ENCODE assay signal across 25 mouse cellular contexts in genomic region chr14:23435861-23436260, GRCm38 (mm10).
DNase-seq lines count a peak whose midpoint lies in the region; TF ChIP-seq lines count a peak whose summit lies in the region.
"Had no signal": no experiment of that assay in that cellular context is flagged by ENCODE, and none has a peak within 500 bp of the region (broad histone marks: within the 10 kb centered on the region; RNA-seq: fewer than 3 reads in every experiment).

No protein-coding gene starts in this region.

- intact Hi-C loops in gastrocnemius, adult 2 months (cut with DNase I): no loop called here
- intact Hi-C loops in heart, postnatal 10 days (cut with DNase I): no loop called here
- intact Hi-C loops in heart, postnatal 25 days (cut with DNase I): loop anchor here (10.0 kb wide), 1 partner anchor 89 kb away; no protein-coding TSS in a partner anchor
- intact Hi-C loops in left cerebral cortex, adult 2 months (cut with DNase I): no loop called here

- DNase-seq in gastrocnemius, adult 2 months: no peak
- DNase-seq in gastrocnemius, postnatal 25 days: no peak
- peak; percentile 21 for DNase-seq in heart, postnatal 10 days
- DNase-seq in heart, postnatal 25 days (ENCODE audit: low spot score): no peak
- DNase-seq in NIH3T3 (ENCODE audit: low read depth): peak; percentile 40
- peak; percentile 49 for DNase-seq in skeletal muscle tissue, adult 2 months (ENCODE audit: low read depth, low spot score)
- DNase-seq in left cerebral cortex, adult 2 months (ENCODE audit: extremely low spot score in 1 of 2, low spot score in 2 of 2): no peak
- DNase-seq: adrenal gland, adult 8-10 months; cerebellum, adult 8-10 months; cerebellum, postnatal 25 days; gastrocnemius, postnatal 36 days; kidney, adult 2 months; kidney, postnatal 36 days; left cerebral cortex, postnatal 4 days; lung, embryonic 14.5 days; lung, postnatal 14 days; right cerebral cortex, postnatal 4 days; thymus, postnatal 4 days had no signal

- no peak for TF ChIP-seq CTCF in gastrocnemius, adult 2 months (IDR thresholded peaks at IDR 0.05)
- no peak for TF ChIP-seq CTCF in left cerebral cortex, adult 2 months (IDR thresholded peaks at IDR 0.05)

- H3K27ac ChIP-seq in gastrocnemius, adult 2 months: peak overlapping the region; percentile 48
- no peak overlapping the region for H3K27ac ChIP-seq in left cerebral cortex, adult 2 months
- H3K27ac ChIP-seq: heart, embryonic 13.5 days; hindbrain, embryonic 12.5 days; hindbrain, postnatal 0 days; intestine, embryonic 15.5 days; liver, embryonic 15.5 days had no signal

- H3K4me3 ChIP-seq in gastrocnemius, adult 2 months: no peak overlapping the region
- no peak overlapping the region for H3K4me3 ChIP-seq in left cerebral cortex, adult 2 months
- H3K4me3 ChIP-seq: embryonic facial prominence, embryonic 12.5 days; erythroblast, embryonic 14.5 days; heart, embryonic 13.5 days; hindbrain, embryonic 12.5 days; intestine, embryonic 15.5 days; liver, embryonic 15.5 days had no signal

Comparison
In these comparisons a context has a peak if more than half of its experiments do, and no peak if none do; other contexts are left out.
1. DNase-seq: peak in heart, postnatal 10 days (2 of 2), NIH3T3 (single experiment) and skeletal muscle tissue, adult 2 months (single experiment); none in gastrocnemius, adult 2 months (single experiment), gastrocnemius, postnatal 25 days (single experiment), heart, postnatal 25 days (single experiment) and left cerebral cortex, adult 2 months (0 of 2).